Mouse (Mus musculus) hindbrain, embryonic 14.5 days (tissue): ENCODE measurements at regions not wholly inside any gene's neighbourhood (a gene's known extent, or its start where the extent isn't known, plus 50 kb on each side); places are given as distances from the start of the nearest gene placed in this dataset.

Experiments used
- ATAC-seq: fragments of 200-750 bp; cut with Nextera tagmentation; 2 replicates; pipeline ENCODE4 v1.8.0; 2017; ENCODE audit warnings: moderate number of reproducible peaks, mild to moderate bottlenecking, moderate TSS enrichment, moderate library complexity; ENCODE audit not compliant: low FRiP score
- DNase-seq: peaks from one replicate; pipeline ENCODE4 v3.0.0-alpha.2; 2015; ENCODE audit warnings: low spot score
- H3K27ac ChIP-seq: fragments of 300-500 bp; sonication (generic); 2 replicates; pipeline ENCODE4 v1.5.1; 2014; ENCODE audit warnings: mild to moderate bottlenecking, moderate library complexity
- H3K27me3 ChIP-seq: fragments of 300-500 bp; sonication (generic); 2 replicates; pipeline ENCODE4 v1.6.1; 2014; ENCODE audit warnings: mild to moderate bottlenecking, low read length, mixed read lengths; ENCODE audit not compliant: control insufficient read depth, insufficient read depth
- H3K36me3 ChIP-seq: fragments of 300-500 bp; sonication (generic); replicated peaks from 2 replicates; pipeline ENCODE4 v1.6.1; 2014; ENCODE audit not compliant: control insufficient read depth, insufficient read depth
- H3K4me1 ChIP-seq: fragments of 300-500 bp; sonication (generic); replicated peaks from 2 replicates; pipeline ENCODE4 v1.6.1; 2014; ENCODE audit warnings: antibody characterized with exemption, low read length, mixed read lengths; ENCODE audit not compliant: control insufficient read depth, insufficient read depth
- H3K4me2 ChIP-seq: fragments of 300-500 bp; sonication (generic); replicated peaks from 2 replicates; pipeline ENCODE4 v1.6.1; 2014; ENCODE audit warnings: mild to moderate bottlenecking, moderate library complexity
- H3K4me3 ChIP-seq: fragments of 300-500 bp; sonication (generic); replicated peaks from 2 replicates; pipeline ENCODE4 v1.5.1; 2014; ENCODE audit warnings: mild to moderate bottlenecking, low read length
- H3K9ac ChIP-seq: fragments of 300-500 bp; sonication (generic); 2 replicates; pipeline ENCODE4 v1.6.1; 2014
- H3K9me3 ChIP-seq: fragments of 300-500 bp; sonication (generic); 2 replicates; pipeline ENCODE4 v1.6.1; 2016; ENCODE audit warnings: low read length; ENCODE audit not compliant: control insufficient read depth
- WGBS: fragments of 180-500 bp; shearing (Covaris S2); extraction: QIAGEN DNeasy Blood & Tissue Kit; methylation state at CpG from one replicate; pipeline ENCODE4 v1.1.7; 2014; 5-methylcytosine and 5-hydroxymethylcytosine counted together

GRCm38 (mm10) chr4:31603776-31604175, 360.1 kb upstream of the Map3k7 start:
- H3K4me2 ChIP-seq, result no peak overlapping the region
- 85% methylated on average over 2 of the region's 2 CpGs for WGBS
- H3K27ac ChIP-seq, result no peak overlapping the region
- H3K9me3 ChIP-seq, result no peaks in the 10 kb centered on the region
- DNase-seq (no peak), ATAC-seq (no peak)
- H3K9ac ChIP-seq, result no peak overlapping the region
- no peaks in the 10 kb centered on the region for H3K4me1 ChIP-seq
- H3K27me3 ChIP-seq, result no peaks in the 10 kb centered on the region
- H3K4me3 ChIP-seq, result no peak overlapping the region
- H3K36me3 ChIP-seq, result no peaks in the 10 kb centered on the region

- no peak overlapping the region for H3K4me3 ChIP-seq
- DNase-seq, result no peak
- no peaks in the 10 kb centered on the region for H3K27me3 ChIP-seq
- ATAC-seq, result no peak
- H3K9me3 ChIP-seq, result no peaks in the 10 kb centered on the region
- H3K4me1 ChIP-seq, result peaks cover 12% of the 10 kb centered on the region; the same call in 1 of the 2 replicates
- no peak overlapping the region for H3K27ac ChIP-seq
- H3K9ac ChIP-seq, result no peak overlapping the region
- no peak overlapping the region for H3K4me2 ChIP-seq
- 92% methylated on average over 8 of the region's 8 CpGs for WGBS
- H3K36me3 ChIP-seq, result no peaks in the 10 kb centered on the region
Measured at GRCm38 (mm10) chr4:31608811-31609210, 355.1 kb upstream of the Map3k7 start.

- peaks cover 14% of the 10 kb centered on the region; the same call in 1 of the 2 replicates for H3K4me1 ChIP-seq
- WGBS, result 88% methylated on average over 6 of the region's 6 CpGs
- no peaks in the 10 kb centered on the region for H3K36me3 ChIP-seq
- H3K27me3 ChIP-seq, result no peaks in the 10 kb centered on the region
- H3K4me3 ChIP-seq, result no peak overlapping the region
- H3K4me2 ChIP-seq, result no peak overlapping the region
- H3K27ac ChIP-seq, result no peak overlapping the region
- DNase-seq (no peak), ATAC-seq (no peak)
- no peak overlapping the region for H3K9ac ChIP-seq
- H3K9me3 ChIP-seq, result no peaks in the 10 kb centered on the region
Measured at GRCm38 (mm10) chr4:31609559-31609958, 354.3 kb upstream of the Map3k7 start.

- H3K9me3 ChIP-seq, result no peaks in the 10 kb centered on the region
- H3K9ac ChIP-seq, result no peak overlapping the region
- 11% methylated on average over 8 of the region's 8 CpGs for WGBS
- H3K4me1 ChIP-seq, result peaks cover 14% of the 10 kb centered on the region; the same call in 1 of the 2 replicates
- H3K4me2 ChIP-seq, result peak overlapping the region; percentile 17
- H3K27me3 ChIP-seq, result no peaks in the 10 kb centered on the region
- H3K4me3 ChIP-seq, result no peak overlapping the region
- peak; percentile 85 for ATAC-seq
- no peaks in the 10 kb centered on the region for H3K36me3 ChIP-seq
- peak; percentile 55 for DNase-seq
- no peak overlapping the region for H3K27ac ChIP-seq
Measured at GRCm38 (mm10) chr4:31612147-31612824, 351.6 kb upstream of the Map3k7 start.

GRCm38 (mm10) chr4:31612825-31613514, 350.9 kb upstream of the Map3k7 start:
- Histone ChIP-seq H3K27ac (no peak overlapping the region), H3K4me3 (no peak overlapping the region), H3K4me1 (peaks cover 21% of the 10 kb centered on the region), H3K27me3 (no peaks in the 10 kb centered on the region), H3K9me3 (no peaks in the 10 kb centered on the region), H3K4me2 (peak overlapping the region; percentile 17), H3K9ac (no peak overlapping the region), H3K36me3 (no peaks in the 10 kb centered on the region)
- DNase-seq (no peak), ATAC-seq (peak; percentile 47; the same call in 1 of the 2 replicates)
- 64% methylated on average over 9 of the region's 9 CpGs for WGBS

GRCm38 (mm10) chr4:31617572-31617971, 346.3 kb upstream of the Map3k7 start:
- ATAC-seq, result no peak
- H3K27ac ChIP-seq, result no peak overlapping the region
- WGBS, result 51% methylated on average over 7 of the region's 7 CpGs

GRCm38 (mm10) chr4:31618026-31618425, 345.9 kb upstream of the Map3k7 start:
- Histone ChIP-seq H3K27me3 (no peaks in the 10 kb centered on the region), H3K4me2 (no peak overlapping the region), H3K4me1 (peaks cover 23% of the 10 kb centered on the region), H3K9me3 (no peaks in the 10 kb centered on the region), H3K36me3 (no peaks in the 10 kb centered on the region), H3K27ac (peak overlapping the region; percentile 47; the same call in 1 of the 2 replicates), H3K9ac (no peak overlapping the region), H3K4me3 (no peak overlapping the region)
- ATAC-seq (no peak), DNase-seq (no peak)
- WGBS, result 52% methylated on average over 4 of the region's 4 CpGs

More at GRCm38 (mm10) chr4:31617572-31617971, 346.3 kb upstream of the Map3k7 start:
- Histone ChIP-seq H3K36me3 (no peaks in the 10 kb centered on the region), H3K4me1 (peaks cover 27% of the 10 kb centered on the region), H3K4me2 (no peak overlapping the region), H3K27me3 (no peaks in the 10 kb centered on the region), H3K4me3 (no peak overlapping the region), H3K9me3 (no peaks in the 10 kb centered on the region), H3K9ac (no peak overlapping the region)
- no peak for DNase-seq

- Histone ChIP-seq H3K9ac (no peak overlapping the region), H3K36me3 (no peaks in the 10 kb centered on the region), H3K27ac (no peak overlapping the region), H3K27me3 (no peaks in the 10 kb centered on the region), H3K4me1 (peaks cover 15% of the 10 kb centered on the region), H3K4me3 (no peak overlapping the region), H3K4me2 (no peak overlapping the region), H3K9me3 (no peaks in the 10 kb centered on the region)
- WGBS, result 92% methylated on average over 2 of the region's 2 CpGs
- DNase-seq, result no peak
- no peak for ATAC-seq
Measured at GRCm38 (mm10) chr4:31621205-31621604, 342.7 kb upstream of the Map3k7 start.

DNA sequence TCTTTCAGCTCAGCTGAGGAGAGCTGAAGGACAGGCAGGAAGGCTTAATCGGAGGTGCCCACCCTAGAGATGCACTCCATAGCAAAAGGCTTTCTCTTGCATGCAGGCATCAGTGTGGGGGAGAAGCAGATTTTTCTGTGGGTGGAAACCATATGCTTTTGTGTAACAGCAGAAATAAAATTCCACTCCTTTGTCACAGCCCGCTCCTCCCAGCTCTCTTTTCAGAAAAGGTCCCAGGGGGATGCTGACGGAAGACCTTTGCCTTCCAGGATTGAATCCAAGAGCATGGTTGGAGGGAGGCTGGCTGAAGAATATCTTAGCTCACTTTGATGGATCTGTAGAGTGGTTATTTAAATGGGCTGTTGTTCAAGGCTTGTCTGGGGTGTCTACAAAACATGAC, 336.8 kb upstream of the Map3k7 start:
- ATAC-seq (no peak), DNase-seq (no peak)
- no peaks in the 10 kb centered on the region for H3K9me3 ChIP-seq
- H3K9ac ChIP-seq, result no peak overlapping the region
- no peaks in the 10 kb centered on the region for H3K36me3 ChIP-seq
- no peak overlapping the region for H3K27ac ChIP-seq
- no peaks in the 10 kb centered on the region for H3K27me3 ChIP-seq
- no peaks in the 10 kb centered on the region for H3K4me1 ChIP-seq
- WGBS, result 35% methylated on average over 3 of the region's 3 CpGs
- H3K4me3 ChIP-seq, result no peak overlapping the region
- no peak overlapping the region for H3K4me2 ChIP-seq
